Mouse (Mus musculus): ENCODE measurements at regions not wholly inside any gene's neighbourhood (a gene's known extent, or its start where the extent isn't known, plus 50 kb on each side); places are given as distances from the start of the nearest gene placed in this dataset.
A peak's percentile ranks its signal among the peaks of the same experiment; 100 is the strongest.

DNA sequence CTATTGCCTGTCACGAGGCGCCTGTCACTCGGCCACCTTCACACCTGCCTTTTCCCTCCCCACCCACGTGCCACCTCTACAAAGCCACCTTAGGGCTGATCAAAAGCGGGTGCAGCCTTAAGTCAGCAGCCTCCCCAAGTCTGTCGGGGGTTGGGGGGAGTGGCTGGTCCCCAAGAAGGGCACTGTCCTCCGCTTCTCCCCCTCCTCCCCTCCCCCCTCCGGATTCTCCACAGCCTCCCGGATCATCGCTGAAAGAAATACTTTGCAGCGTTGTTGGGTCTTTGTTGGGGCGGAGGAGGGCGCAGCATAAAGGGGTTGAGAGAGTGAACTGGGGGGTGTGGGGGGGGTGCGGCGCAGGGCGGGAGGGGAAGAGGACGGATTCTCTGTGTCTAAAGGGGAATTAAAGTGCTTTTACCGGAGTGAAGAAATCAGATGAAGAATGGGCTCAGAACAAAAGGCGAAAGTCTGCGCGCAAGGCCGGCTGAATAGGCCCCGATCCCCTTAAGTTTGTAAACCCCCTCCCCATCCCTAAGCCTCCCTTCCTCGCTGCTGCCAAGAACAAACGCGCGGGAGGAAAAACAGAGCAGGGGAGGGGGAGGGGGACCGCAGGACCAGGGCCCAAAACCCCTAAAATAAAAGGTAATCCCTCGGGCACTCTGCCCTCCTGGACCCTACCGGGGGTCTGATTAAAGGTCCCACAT lies 109.3 kb upstream of the Lhx5 start:
- peaks cover 45% of the 10 kb centered on the region for H3K27me3 ChIP-seq
- 2% methylated on average over 30 of the region's 30 CpGs for WGBS
- H3K4me3 ChIP-seq = peak overlapping the region; percentile 25
- H3K9me3 ChIP-seq = no peaks in the 10 kb centered on the region
- H3K4me1 ChIP-seq = 0 out of 2 replicates have a peak, but pooled peaks cover 3% of the 10 kb centered on the region
- H3K9ac ChIP-seq = peak overlapping the region; percentile 52
- ATAC-seq (ENCODE audit: insufficient number of reproducible peaks, insufficient read depth, low FRiP score, low TSS enrichment) = no peak
- H3K4me2 ChIP-seq (replicated peaks) = peak overlapping the region; percentile 51
- no peak overlapping the region for H3K27ac ChIP-seq
- no peaks in the 10 kb centered on the region for H3K36me3 ChIP-seq

DNA sequence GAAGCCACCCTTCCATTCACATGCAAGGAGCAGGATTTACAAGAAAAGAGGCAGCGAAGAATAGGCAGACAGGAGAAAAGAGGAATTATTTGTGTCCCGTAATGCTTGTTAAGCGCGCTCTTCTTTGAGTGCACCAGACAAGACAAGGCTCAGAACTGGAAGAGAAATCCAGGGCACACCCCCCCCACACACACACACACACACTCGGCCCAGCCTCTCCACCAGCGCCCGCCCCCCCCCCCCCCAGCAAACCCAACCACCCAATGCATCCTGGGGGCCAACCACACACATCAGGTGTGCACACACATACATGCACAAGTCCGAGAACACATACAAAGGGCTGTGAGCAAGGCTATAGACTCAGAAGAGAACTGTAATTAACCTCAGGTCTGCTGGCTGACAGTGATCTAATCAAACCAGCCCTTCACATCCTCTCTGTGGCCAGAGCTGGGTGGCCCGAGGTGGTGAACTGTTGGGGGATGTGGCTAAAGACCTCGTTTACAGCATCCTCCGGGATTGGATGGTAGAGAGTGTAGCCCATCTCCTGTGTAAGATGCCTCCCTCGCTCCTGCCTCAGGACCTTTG lies 108.7 kb upstream of the Lhx5 start:
- ATAC-seq (ENCODE audit: insufficient number of reproducible peaks, insufficient read depth, low FRiP score, low TSS enrichment) = no peak

DNA sequence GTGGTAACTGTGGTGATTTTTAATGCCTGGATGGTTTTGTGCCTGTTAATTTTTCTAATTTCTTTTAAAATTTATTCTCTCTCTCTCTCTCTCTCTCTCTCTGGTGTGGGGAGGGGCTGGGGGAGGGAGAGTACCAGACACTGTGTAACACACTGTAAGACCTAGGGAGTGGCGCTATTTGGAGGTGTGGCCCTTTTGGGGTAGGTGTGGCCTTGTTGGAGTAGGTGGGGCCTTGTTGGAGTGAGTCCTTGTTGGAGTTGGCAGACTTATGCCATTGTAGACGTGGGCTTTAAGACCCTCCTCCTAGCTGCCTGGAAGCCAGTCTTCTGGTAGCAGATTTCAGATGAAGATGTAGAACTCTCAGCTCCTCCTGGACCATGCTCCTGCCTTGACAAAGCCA lies 107.4 kb upstream of the Lhx5 start:
- WGBS = 87% methylated on average over 2 of the region's 2 CpGs
- Histone ChIP-seq H3K4me1 (0 out of 2 replicates have a peak, but pooled peaks cover 3% of the 10 kb centered on the region), H3K4me3 (no peak overlapping the region), H3K9ac (no peak overlapping the region), H3K27me3 (peaks cover 48% of the 10 kb centered on the region), H3K27ac (no peak overlapping the region), H3K36me3 (no peaks in the 10 kb centered on the region), H3K4me2 (replicated peaks) (no peak overlapping the region), H3K9me3 (no peaks in the 10 kb centered on the region)
- ATAC-seq (ENCODE audit: insufficient number of reproducible peaks, insufficient read depth, low FRiP score, low TSS enrichment) = no peak

More for the DNA sequence above, 108.7 kb upstream of the Lhx5 start:
- 16% methylated on average over 10 of the region's 12 CpGs for WGBS
- Histone ChIP-seq H3K27ac (no peak overlapping the region), H3K4me1 (0 out of 2 replicates have a peak, but pooled peaks cover 3% of the 10 kb centered on the region), H3K9ac (peak overlapping the region; percentile 52), H3K27me3 (peaks cover 48% of the 10 kb centered on the region), H3K4me3 (peak overlapping the region; percentile 25), H3K4me2 (replicated peaks) (peak overlapping the region; percentile 51), H3K9me3 (no peaks in the 10 kb centered on the region), H3K36me3 (no peaks in the 10 kb centered on the region)

DNA sequence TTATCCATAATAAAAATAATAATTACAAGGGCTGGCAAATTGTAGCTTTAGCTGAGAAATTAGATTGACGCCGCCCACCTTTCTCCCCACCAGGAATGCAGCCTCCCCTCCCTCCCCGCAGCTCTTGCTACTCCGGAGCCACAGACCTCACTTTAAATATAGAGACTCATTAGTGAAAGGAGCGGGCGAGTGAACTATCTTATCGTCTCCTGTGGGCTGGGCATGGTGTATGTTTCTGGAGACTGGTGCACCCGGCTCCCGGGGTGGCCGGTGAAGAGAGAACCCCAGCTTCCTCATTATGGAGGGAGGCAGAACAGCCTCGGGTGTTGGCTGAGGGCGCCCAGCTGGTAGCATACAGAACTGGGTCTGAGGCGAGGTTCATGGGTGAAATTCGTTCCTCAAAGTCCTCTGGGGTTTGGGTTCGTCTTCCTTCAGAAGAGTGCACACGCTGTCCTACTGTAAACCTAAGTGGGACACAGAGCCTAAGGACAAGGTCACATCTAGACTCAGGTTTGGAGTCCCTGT lies 106.1 kb upstream of the Lhx5 start:
- Histone ChIP-seq H3K27me3 (peaks cover 46% of the 10 kb centered on the region), H3K27ac (no peak overlapping the region), H3K4me2 (replicated peaks) (no peak overlapping the region), H3K36me3 (no peaks in the 10 kb centered on the region), H3K4me3 (no peak overlapping the region), H3K9me3 (no peaks in the 10 kb centered on the region), H3K4me1 (0 out of 2 replicates have a peak, but pooled peaks cover 3% of the 10 kb centered on the region), H3K9ac (no peak overlapping the region)
- 60% methylated on average over 16 of the region's 16 CpGs for WGBS
- no peak for ATAC-seq (ENCODE audit: insufficient number of reproducible peaks, insufficient read depth, low FRiP score, low TSS enrichment)

DNA sequence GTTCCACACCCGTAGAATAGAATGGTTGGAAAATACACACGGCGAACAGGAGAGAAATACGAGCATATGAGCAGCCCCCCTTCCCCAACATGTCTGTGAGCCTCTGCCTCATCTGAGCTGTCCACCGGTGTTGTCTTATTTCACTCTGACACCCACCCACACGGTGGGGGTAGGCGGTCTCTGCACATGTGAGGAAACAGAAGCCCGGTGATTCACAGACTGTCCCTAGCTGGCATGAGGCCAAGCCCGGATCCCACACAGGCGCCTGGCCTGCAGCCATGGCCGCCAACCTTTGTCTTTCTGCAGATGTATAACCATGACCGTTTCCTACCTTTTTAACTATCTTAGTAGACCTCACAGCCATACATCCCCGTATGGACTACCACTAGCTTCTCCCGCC lies 99.5 kb upstream of the Lhx5 start:
- 86% methylated on average over 14 of the region's 14 CpGs for WGBS
- Histone ChIP-seq H3K4me2 (replicated peaks) (no peak overlapping the region), H3K36me3 (no peaks in the 10 kb centered on the region), H3K27me3 (peaks cover 11% of the 10 kb centered on the region; the same call in 1 of the 2 replicates), H3K4me3 (no peak overlapping the region), H3K4me1 (peaks cover 6% of the 10 kb centered on the region; the same call in 1 of the 2 replicates), H3K9ac (no peak overlapping the region), H3K9me3 (no peaks in the 10 kb centered on the region), H3K27ac (no peak overlapping the region)
- no peak for ATAC-seq (ENCODE audit: insufficient number of reproducible peaks, insufficient read depth, low FRiP score, low TSS enrichment)

DNA sequence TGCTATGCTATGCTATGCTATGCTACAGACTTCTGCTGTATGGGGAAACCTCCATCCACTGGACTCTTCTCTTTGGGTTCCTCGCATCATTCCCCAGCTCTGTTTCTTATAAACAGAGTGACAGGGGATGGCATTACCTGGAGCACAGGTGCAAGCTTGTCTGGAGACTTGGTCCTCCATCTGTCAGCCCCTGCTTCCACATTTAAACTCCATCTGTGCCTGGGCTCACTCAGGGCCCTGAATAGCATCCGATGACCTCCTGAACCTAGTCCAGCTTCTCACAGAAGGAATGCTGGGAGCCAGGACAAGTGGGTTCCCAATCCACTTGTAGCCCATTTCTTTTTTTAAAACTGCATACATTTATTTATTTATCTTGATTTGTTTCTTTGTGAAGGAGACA lies 92.3 kb upstream of the Lhx5 start:
- Histone ChIP-seq H3K9me3 (no peaks in the 10 kb centered on the region), H3K4me2 (replicated peaks) (no peak overlapping the region), H3K4me3 (no peak overlapping the region), H3K27ac (no peak overlapping the region), H3K27me3 (peaks cover 16% of the 10 kb centered on the region; the same call in 1 of the 2 replicates), H3K4me1 (no peaks in the 10 kb centered on the region), H3K9ac (no peak overlapping the region), H3K36me3 (no peaks in the 10 kb centered on the region)
- 65% methylated on average over 2 of the region's 2 CpGs for WGBS
- no peak for ATAC-seq (ENCODE audit: insufficient number of reproducible peaks, insufficient read depth, low FRiP score, low TSS enrichment)

DNA sequence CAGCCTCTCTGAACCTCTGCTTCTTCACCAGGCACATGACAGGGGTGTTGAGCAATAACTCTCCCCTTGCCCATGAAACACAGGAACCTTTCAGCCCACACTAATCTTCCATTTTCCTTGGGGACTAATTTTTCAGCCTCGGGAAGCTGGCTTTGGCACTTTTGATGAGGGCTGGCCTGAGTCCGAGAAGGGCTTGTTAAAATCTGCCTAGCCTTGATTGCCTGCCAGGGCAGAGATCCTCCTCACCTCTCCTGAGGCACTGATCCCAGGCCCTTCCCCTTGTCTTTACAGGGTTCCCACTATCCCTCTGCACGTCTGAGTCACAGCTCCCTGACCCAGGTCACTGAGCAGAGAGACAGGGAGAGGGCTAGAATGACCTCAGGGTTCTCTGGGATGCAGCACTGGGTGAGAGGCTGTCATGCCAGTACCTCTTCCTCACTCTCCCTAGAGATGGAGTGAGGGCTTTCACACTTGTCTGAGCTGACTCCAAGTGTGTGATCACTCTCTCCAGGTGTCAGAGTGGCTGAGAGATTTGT lies 90.7 kb upstream of the Lhx5 start:
- 36% methylated on average over 3 of the region's 3 CpGs for WGBS
- no peak overlapping the region for H3K9ac ChIP-seq
- H3K27ac ChIP-seq = no peak overlapping the region
- H3K36me3 ChIP-seq = no peaks in the 10 kb centered on the region
- H3K9me3 ChIP-seq = no peaks in the 10 kb centered on the region
- no peak for ATAC-seq (ENCODE audit: insufficient number of reproducible peaks, insufficient read depth, low FRiP score, low TSS enrichment)
- peaks cover 11% of the 10 kb centered on the region; the same call in 1 of the 2 replicates for H3K27me3 ChIP-seq
- no peak overlapping the region for H3K4me3 ChIP-seq
- no peaks in the 10 kb centered on the region for H3K4me1 ChIP-seq
- H3K4me2 ChIP-seq (replicated peaks) = no peak overlapping the region

DNA sequence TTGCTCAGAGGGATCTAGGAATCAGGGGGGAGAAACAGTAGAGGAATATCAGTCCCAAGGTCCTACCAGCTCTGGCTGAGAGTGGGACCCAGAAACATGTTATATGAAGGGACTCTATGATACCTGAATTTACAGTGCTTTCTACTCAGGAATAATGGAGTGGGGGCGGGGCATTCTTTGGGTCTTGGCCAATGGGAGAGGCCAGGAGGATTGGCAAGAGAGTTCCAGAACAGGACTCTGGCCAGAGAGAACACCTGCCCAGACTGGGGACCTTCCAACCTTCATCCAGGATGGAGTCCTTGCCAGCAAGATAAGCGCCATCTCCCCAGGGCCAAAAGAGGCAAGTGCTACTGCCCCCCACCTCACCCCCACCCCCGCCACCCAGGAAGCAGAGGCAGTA lies 81.0 kb upstream of the Lhx5 start:
- no peak for ATAC-seq (ENCODE audit: insufficient number of reproducible peaks, insufficient read depth, low FRiP score, low TSS enrichment)
- H3K9ac ChIP-seq = no peak overlapping the region
- H3K4me3 ChIP-seq = no peak overlapping the region
- peaks cover 16% of the 10 kb centered on the region for H3K27me3 ChIP-seq
- 85% methylated on average over 3 of the region's 3 CpGs for WGBS
- no peak overlapping the region for H3K27ac ChIP-seq
- no peak overlapping the region for H3K4me2 ChIP-seq (replicated peaks)
- H3K9me3 ChIP-seq = no peaks in the 10 kb centered on the region
- no peaks in the 10 kb centered on the region for H3K36me3 ChIP-seq
- no peaks in the 10 kb centered on the region for H3K4me1 ChIP-seq

DNA sequence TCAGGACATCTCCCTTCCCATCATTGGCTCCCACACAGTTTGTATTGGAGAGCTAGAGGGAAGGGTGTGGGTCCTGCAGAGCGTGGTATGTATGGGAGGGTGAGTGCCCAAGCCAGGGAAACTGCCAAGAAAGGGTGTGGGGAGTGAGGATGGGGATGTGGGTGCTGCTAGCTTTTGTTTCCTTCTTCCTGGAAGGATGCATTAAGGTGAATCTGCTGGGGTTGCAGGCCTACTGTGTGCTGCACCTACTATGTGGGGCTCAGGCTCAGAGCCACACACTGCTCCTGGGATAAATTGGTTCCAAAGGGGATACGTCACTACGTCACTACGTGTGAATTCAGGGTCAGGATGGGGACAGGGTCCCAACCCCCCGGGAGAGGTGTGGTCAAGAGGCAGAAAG lies 79.7 kb upstream of the Lhx5 start:
- 52% methylated on average over 5 of the region's 5 CpGs for WGBS

DNA sequence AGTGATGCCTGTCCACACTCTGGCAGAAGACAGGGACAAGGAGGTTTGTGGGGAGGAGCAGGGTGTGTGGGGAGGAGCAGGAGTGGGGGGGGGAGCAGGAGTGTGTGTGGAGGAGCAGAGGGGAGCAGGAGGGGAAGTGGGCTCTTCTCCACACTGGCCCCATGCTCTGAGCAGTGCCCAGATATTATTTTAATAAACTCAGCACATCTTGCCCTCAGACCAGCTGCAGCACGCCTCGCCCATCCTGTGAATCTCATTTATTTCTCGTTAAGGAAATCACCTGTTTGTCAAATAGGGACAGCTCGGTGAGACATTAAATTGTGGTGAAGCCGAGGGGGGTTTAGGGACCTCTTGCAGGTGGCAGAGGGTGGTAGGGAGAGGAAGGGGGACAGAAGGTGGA lies 77.8 kb upstream of the Lhx5 start:
- H3K36me3 ChIP-seq = no peaks in the 10 kb centered on the region
- H3K9ac ChIP-seq = no peak overlapping the region
- 77% methylated on average over 5 of the region's 5 CpGs for whole genome bisulfite sequencing
- no peaks in the 10 kb centered on the region for H3K9me3 ChIP-seq
- H3K4me3 ChIP-seq = no peak overlapping the region
- no peaks in the 10 kb centered on the region for H3K4me1 ChIP-seq
- no peak overlapping the region for H3K4me2 ChIP-seq (replicated peaks)
- no peak for ATAC-seq (ENCODE audit: insufficient number of reproducible peaks, insufficient read depth, low FRiP score, low TSS enrichment)
- H3K27me3 ChIP-seq = peaks cover 34% of the 10 kb centered on the region
- H3K27ac ChIP-seq = no peak overlapping the region

More for the DNA sequence above, 79.7 kb upstream of the Lhx5 start:
- Histone ChIP-seq H3K36me3 (no peaks in the 10 kb centered on the region), H3K4me3 (no peak overlapping the region), H3K27ac (no peak overlapping the region), H3K9me3 (no peaks in the 10 kb centered on the region), H3K4me2 (replicated peaks) (no peak overlapping the region), H3K4me1 (no peaks in the 10 kb centered on the region), H3K27me3 (peaks cover 19% of the 10 kb centered on the region), H3K9ac (no peak overlapping the region)
- ATAC-seq (ENCODE audit: insufficient number of reproducible peaks, insufficient read depth, low FRiP score, low TSS enrichment) = no peak

DNA sequence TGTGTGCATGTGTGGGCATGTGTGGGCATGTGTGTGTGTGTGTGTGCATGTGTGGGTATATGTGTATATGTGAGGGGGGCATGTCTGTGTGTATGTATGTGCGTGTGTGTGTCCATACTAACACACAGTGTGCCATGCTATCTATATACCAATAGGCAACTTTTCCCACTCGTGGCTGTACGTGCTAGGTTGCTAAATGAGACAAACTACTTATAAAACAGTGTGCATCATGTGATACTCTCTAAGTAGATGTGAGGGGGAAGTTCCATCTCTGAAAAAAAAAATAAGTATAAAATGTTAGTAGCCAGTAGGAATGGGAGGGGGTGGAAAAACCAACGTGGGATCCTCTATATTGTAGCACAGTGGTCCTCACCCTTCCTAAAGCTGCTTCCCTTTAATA lies 74.5 kb upstream of the Lhx5 start:
- 88% methylated on average over 4 of the region's 4 CpGs for WGBS

More for the DNA sequence above, 74.5 kb upstream of the Lhx5 start:
- Histone ChIP-seq H3K4me3 (no peak overlapping the region), H3K27ac (no peak overlapping the region), H3K27me3 (peaks cover 47% of the 10 kb centered on the region), H3K9ac (no peak overlapping the region), H3K9me3 (no peaks in the 10 kb centered on the region), H3K4me2 (replicated peaks) (no peak overlapping the region), H3K36me3 (no peaks in the 10 kb centered on the region), H3K4me1 (no peaks in the 10 kb centered on the region)
- no peak for ATAC-seq (ENCODE audit: insufficient number of reproducible peaks, insufficient read depth, low FRiP score, low TSS enrichment)
